Mouse (Mus musculus) heart, postnatal 0 days (tissue): ENCODE results near the gene Tubb4a. TPM values are rescaled to one million over a fixed set of nuclear protein-coding genes. Genes with fewer than 3 reads are reported as not detected.

Experiments used
- ATAC-seq: fragments of 200-750 bp; cut with Nextera tagmentation; 2 replicates; pipeline ENCODE4 v1.8.0; 2017; ENCODE audit warnings: low read depth, moderate number of reproducible peaks, moderate library complexity; ENCODE audit not compliant: insufficient read depth
- DNase-seq: peaks from one replicate; pipeline ENCODE4 v3.0.0-alpha.2; 2016; ENCODE audit warnings: low spot score
- H3K27ac ChIP-seq: fragments of 300-500 bp; sonication (generic); 2 replicates; pipeline ENCODE4 v1.5.1; 2014; ENCODE audit warnings: low read depth, mild to moderate bottlenecking
- H3K27me3 ChIP-seq: fragments of 300-500 bp; sonication (generic); 2 replicates; pipeline ENCODE4 v1.6.1; 2014; ENCODE audit warnings: low read length, mixed read lengths; ENCODE audit not compliant: control insufficient read depth, insufficient read depth
- H3K36me3 ChIP-seq: fragments of 300-500 bp; sonication (generic); replicated peaks from 2 replicates; pipeline ENCODE4 v1.6.1; 2014; ENCODE audit warnings: low read length, mixed read lengths; ENCODE audit not compliant: control insufficient read depth, insufficient read depth
- H3K4me1 ChIP-seq: fragments of 300-500 bp; sonication (generic); 2 replicates; pipeline ENCODE4 v1.6.1; 2014; ENCODE audit warnings: antibody characterized with exemption; ENCODE audit not compliant: control insufficient read depth, insufficient read depth
- H3K4me2 ChIP-seq: fragments of 300-500 bp; sonication (generic); 2 replicates; pipeline ENCODE4 v1.6.1; 2014; ENCODE audit warnings: low read depth, mild to moderate bottlenecking, low read length, moderate library complexity
- H3K4me3 ChIP-seq: fragments of 300-500 bp; sonication (generic); 2 replicates; pipeline ENCODE4 v1.5.1; 2014; ENCODE audit warnings: low read depth, low read length
- H3K9ac ChIP-seq: fragments of 300-500 bp; sonication (generic); replicated peaks from 2 replicates; pipeline ENCODE4 v1.6.1; 2014; ENCODE audit warnings: low read depth, low read length, mixed read lengths
- H3K9me3 ChIP-seq: fragments of 300-500 bp; sonication (generic); replicated peaks from 2 replicates; pipeline ENCODE4 v1.6.1; 2016; ENCODE audit warnings: low read length; ENCODE audit not compliant: control insufficient read depth
- CTCF ChIP-seq: IDR thresholded peaks from 2 replicates; pipeline ENCODE4 v1.5.1; 2016; ENCODE audit warnings: antibody characterized with exemption, control low read depth, low read depth
- EP300 ChIP-seq: IDR thresholded peaks from 2 replicates; pipeline ENCODE4 v1.6.1; 2016; ENCODE audit warnings: antibody characterized with exemption, low read depth
- WGBS: fragments of 180-500 bp; shearing (Covaris S2); extraction: QIAGEN DNeasy Blood & Tissue Kit; methylation state at CpG from one replicate; pipeline ENCODE4 v1.1.7; 2014; 5-methylcytosine and 5-hydroxymethylcytosine counted together
- polyA plus RNA-seq: library from polyadenylated mRNA; unstranded; fragments of >200 nt; fragmentation: Nextera tagmentation; extraction: Ambion mirVana; gene quantifications from 2 replicates; pipeline ENCODE4 v1.2.1, GENCODE M21; 2015
- total RNA-seq: library from RNA; depleted of rRNA; stranded (reverse); fragments of >200 nt; gene quantifications from 2 replicates; pipeline ENCODE4 v1.2.3, GENCODE M21; 2014; ENCODE audit warnings: low replicate concordance

Tubb4a gene
- total and polyA plus RNA-seq, 2 experiments from 2014 or later = 1.3 to 2.8 TPM

DNA sequence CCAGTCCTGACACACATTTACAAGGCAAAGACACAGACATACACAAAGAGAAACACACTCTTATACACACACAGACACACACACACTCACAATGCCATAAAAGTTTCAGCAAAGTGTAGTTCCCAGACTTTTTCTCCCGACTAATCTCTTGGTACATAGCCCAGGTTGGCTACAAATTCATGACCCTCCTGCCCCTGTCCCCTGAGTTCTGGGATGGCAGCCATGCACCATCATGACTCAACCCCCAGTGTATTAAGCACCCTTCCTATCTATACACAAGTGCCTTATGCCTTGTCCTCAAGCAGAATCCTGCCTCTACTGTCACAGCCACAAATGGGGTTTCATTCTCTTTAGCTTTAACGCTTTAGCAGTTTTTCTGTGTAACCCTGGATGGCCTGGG is 29.2 kb upstream of the Tubb4a start:
- Histone ChIP-seq H3K36me3 (no peaks in the 10 kb centered on the region), H3K4me3 (no peak overlapping the region), H3K4me1 (0 out of 2 replicates have a peak, but pooled peaks cover 4% of the 10 kb centered on the region), H3K27me3 (no peaks in the 10 kb centered on the region), H3K27ac (no peak overlapping the region), H3K9ac (no peak overlapping the region), H3K9me3 (no peaks in the 10 kb centered on the region), H3K4me2 (no peak overlapping the region)
- 55% methylated on average over 2 of the region's 2 CpGs for WGBS
- TF ChIP-seq CTCF (no peak), EP300 (no peak)
- DNase-seq (no peak), ATAC-seq (no peak)

GRCm38 (mm10) chr17:57112768-57113474 is 25.3 kb upstream of the Tubb4a start:
- no peak overlapping the region for H3K4me2 ChIP-seq
- WGBS = 75% methylated on average over 10 of the region's 10 CpGs
- H3K9me3 ChIP-seq = no peaks in the 10 kb centered on the region
- no peak overlapping the region for H3K4me3 ChIP-seq
- H3K9ac ChIP-seq = no peak overlapping the region
- DNase-seq (no peak), ATAC-seq (no peak)
- H3K27ac ChIP-seq = no peak overlapping the region
- TF ChIP-seq EP300 (no peak), CTCF (no peak)
- no peaks in the 10 kb centered on the region for H3K27me3 ChIP-seq
- no peaks in the 10 kb centered on the region for H3K36me3 ChIP-seq
- no peaks in the 10 kb centered on the region for H3K4me1 ChIP-seq

DNA sequence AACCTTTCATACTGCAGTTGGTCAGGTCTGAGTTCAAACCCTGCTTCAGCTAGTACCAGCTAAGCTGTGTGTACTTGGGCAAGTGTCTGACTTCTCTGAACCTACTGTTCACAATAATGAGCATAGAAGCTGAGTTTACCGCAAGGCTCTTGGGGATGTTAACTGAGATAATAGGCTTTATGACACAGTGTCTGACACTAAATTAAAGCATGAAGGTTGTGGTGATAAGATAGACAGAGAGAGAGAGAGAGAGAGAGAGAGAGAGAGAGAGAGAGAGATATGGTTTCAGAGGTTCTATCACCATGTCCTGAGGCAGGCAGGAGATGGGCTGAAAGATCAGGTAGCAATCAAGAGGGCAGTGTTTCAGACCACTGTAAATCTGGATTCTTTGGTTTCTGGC is 22.4 kb upstream of the Tubb4a start:
- Histone ChIP-seq H3K27ac (no peak overlapping the region), H3K4me1 (peaks cover 10% of the 10 kb centered on the region; the same call in 1 of the 2 replicates), H3K9ac (no peak overlapping the region), H3K4me3 (no peak overlapping the region), H3K4me2 (no peak overlapping the region), H3K36me3 (no peaks in the 10 kb centered on the region), H3K9me3 (no peaks in the 10 kb centered on the region), H3K27me3 (0 out of 2 replicates have a peak, but pooled peaks cover 4% of the 10 kb centered on the region)
- no peak for DNase-seq
- ATAC-seq = no peak
- 65% methylated on average over 1 of the region's 1 CpGs for WGBS
- TF ChIP-seq EP300 (no peak), CTCF (no peak)

GRCm38 (mm10) chr17:57108666-57109171 is 21.1 kb upstream of the Tubb4a start:
- no peak overlapping the region for H3K4me2 ChIP-seq
- H3K27me3 ChIP-seq = 0 out of 2 replicates have a peak, but pooled peaks cover 4% of the 10 kb centered on the region
- H3K27ac ChIP-seq = no peak overlapping the region
- no peaks in the 10 kb centered on the region for H3K9me3 ChIP-seq
- TF ChIP-seq CTCF (no peak), EP300 (no peak)
- no peak overlapping the region for H3K9ac ChIP-seq
- no peaks in the 10 kb centered on the region for H3K36me3 ChIP-seq
- no peak overlapping the region for H3K4me3 ChIP-seq
- DNase-seq (no peak), ATAC-seq (no peak)
- WGBS = 35% methylated on average over 5 of the region's 5 CpGs
- H3K4me1 ChIP-seq = peaks cover 17% of the 10 kb centered on the region; the same call in 1 of the 2 replicates

DNA sequence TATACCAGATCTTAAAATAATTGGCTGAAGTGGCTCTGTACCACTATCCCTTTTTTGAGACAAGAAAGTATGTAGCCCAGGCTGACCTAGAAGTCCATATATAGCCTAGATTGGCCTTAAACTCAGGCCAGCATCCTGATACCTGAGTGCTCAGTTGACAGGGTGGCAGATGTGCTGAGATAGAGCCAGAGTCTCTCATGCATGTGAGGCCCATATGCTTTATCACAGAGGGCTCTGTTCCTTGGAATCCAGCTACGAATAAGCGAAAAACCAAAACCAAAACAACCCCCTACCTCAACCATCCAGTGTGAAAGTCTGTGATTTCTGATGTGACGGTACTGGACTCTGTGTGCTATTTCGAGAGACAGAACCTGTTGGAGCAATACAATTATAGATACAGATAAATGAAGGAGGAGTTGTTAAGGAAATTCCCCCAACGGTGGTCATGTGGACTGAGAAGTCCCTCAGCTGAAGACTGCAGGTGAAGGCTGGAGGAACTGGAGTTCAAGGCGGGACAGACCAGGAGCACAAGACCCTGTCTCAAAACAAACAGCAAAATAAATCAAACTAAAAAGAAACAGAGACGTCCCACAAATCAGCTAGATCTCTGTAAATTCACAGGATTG is 20.6 kb upstream of the Tubb4a start:
- Histone ChIP-seq H3K27me3 (0 out of 2 replicates have a peak, but pooled peaks cover 4% of the 10 kb centered on the region), H3K9ac (no peak overlapping the region), H3K9me3 (no peaks in the 10 kb centered on the region), H3K4me1 (peaks cover 17% of the 10 kb centered on the region; the same call in 1 of the 2 replicates), H3K27ac (no peak overlapping the region), H3K4me3 (no peak overlapping the region), H3K4me2 (no peak overlapping the region), H3K36me3 (no peaks in the 10 kb centered on the region)
- TF ChIP-seq EP300 (no peak), CTCF (no peak)
- 75% methylated on average over 7 of the region's 7 CpGs for WGBS
- no peak for ATAC-seq
- DNase-seq = no peak
